Mouse (Mus musculus) c-Kit-positive CD71-positive TER-119-positive erythroid progenitor cells, embryonic 14.5 days (primary cell): ENCODE results near the gene Rabep2.
"Not testable (repeated sequence)": the region's sequence is repeated elsewhere in the genome, so short reads cannot be mapped to it uniquely, and the experiment has no call there.

Experiments
- DNase-seq: peaks from one replicate; pipeline ENCODE4 v3.0.0-alpha.2; 2013; ENCODE audit warnings: low spot score

Rabep2 gene

GRCm38 (mm10) chr7:126428631-126429502, at the start of gene Rabep2:
Rabep2 (plus strand) TSS chr7:126428759.
- peak; percentile 71 for DNase-seq

GRCm38 (mm10) chr7:126383565-126383964, 45.0 kb upstream of the Rabep2 start:
- no peak for DNase-seq

- no peak for DNase-seq
Measured at GRCm38 (mm10) chr7:126388185-126388584, 40.4 kb upstream of the Rabep2 start.

- DNase-seq = not testable (repeated sequence)
Measured at GRCm38 (mm10) chr7:126392086-126392884, 36.3 kb upstream of the Rabep2 start.

- DNase-seq = peak; percentile 100
Measured at GRCm38 (mm10) chr7:126396298-126397119, 32.0 kb upstream of the Rabep2 start, which contains the start of gene Nfatc2ip. Nfatc2ip (minus strand) TSS chr7:126396737.

GRCm38 (mm10) chr7:126397221-126397620, 31.3 kb upstream of the Rabep2 start:
- DNase-seq = peak; percentile 49

- no peak for DNase-seq
Measured at GRCm38 (mm10) chr7:126397822-126398221, 30.7 kb upstream of the Rabep2 start.

DNA sequence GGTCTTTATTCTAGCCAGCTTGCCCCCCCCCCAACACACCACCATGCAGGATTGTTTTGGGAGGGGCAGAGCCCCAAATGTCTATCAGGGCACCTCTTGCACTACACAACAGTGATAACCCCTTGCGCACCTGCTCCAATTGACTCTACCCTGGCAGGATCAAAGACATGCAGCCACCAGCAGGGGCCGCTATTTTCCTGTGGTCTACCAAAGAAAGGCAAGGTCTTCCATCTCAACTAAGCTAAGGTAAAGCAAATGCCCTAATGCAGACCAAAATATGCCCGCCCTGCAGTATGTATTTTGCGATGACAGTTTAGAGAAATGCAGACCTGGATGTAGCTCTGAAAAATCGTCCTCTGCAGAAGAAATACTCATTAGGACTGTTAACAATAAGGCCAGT, 29.0 kb upstream of the Rabep2 start:
- DNase-seq = peak; percentile 80

DNA sequence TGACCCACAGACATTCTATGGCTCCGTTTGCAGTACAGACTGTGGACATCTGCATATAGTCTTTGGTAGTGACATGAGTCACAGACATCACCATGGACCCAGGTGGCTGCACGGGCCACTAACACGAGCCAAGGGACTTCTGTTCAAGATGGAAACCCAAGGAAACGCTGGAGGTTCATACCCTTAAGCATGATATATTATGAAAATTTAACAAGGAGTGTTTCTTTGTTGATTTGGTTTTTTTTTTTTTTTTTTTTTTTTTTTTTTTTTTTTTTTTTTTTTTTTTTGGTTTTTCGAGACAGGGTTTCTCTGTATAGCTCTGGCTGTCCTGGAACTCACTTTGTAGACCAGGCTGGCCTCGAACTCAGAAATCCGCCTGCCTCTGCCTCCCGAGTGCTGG, 26.0 kb upstream of the Rabep2 start:
- DNase-seq = not testable (repeated sequence)

GRCm38 (mm10) chr7:126408686-126409085, 19.9 kb upstream of the Rabep2 start:
- no peak for DNase-seq

- DNase-seq = no peak
Measured at GRCm38 (mm10) chr7:126411061-126411460, 17.5 kb upstream of the Rabep2 start.

GRCm38 (mm10) chr7:126414725-126415124, 13.8 kb upstream of the Rabep2 start, which contains the start of gene Cd19:
Cd19 (minus strand) TSS chr7:126414889.
- DNase-seq = no peak

- DNase-seq = no peak
Measured at GRCm38 (mm10) chr7:126416615-126417014, 11.9 kb upstream of the Rabep2 start.

GRCm38 (mm10) chr7:126417045-126417444, 11.5 kb upstream of the Rabep2 start:
- DNase-seq = no peak

DNA sequence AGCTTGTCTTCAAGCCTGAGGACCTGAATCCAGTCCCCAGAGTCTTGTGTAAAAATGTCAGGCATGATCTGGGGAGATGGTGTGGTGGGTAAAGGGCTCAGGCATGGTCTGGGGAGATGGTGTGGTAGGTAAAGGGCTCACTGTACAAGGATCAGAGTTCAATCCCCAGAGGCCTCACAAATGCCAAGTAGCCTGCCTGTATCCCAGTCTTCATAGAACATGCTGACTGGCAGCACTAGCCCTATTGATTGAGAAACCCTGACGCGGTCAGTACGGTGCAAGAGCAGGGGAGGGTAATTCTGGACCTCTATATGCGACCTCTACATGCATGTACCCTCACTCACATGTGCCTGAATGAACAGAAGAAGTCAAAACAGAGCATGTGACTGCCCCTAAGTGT, 11.0 kb upstream of the Rabep2 start:
- DNase-seq = no peak

DNA sequence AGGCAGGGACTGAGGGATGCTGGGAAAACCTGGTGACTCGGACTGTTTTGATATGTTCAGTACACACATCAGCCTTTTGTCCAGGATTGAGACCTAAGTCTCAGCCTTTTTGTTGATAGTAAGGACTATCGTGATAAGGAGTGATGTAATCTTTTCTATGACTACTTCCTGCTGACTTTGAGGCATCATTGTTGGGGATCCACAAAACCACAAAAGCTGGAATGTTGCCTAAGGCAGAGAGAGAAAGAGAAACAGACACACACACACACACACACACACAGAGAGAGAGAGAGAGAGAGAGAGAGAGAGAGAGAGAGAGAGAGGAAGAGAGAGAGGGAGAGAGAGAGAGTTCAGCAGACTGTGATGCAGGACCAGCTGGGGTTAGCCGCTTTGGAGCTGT, 10.1 kb upstream of the Rabep2 start:
- DNase-seq = no peak

- DNase-seq = no peak
Measured at GRCm38 (mm10) chr7:126421756-126422155, 6.8 kb upstream of the Rabep2 start.

DNA sequence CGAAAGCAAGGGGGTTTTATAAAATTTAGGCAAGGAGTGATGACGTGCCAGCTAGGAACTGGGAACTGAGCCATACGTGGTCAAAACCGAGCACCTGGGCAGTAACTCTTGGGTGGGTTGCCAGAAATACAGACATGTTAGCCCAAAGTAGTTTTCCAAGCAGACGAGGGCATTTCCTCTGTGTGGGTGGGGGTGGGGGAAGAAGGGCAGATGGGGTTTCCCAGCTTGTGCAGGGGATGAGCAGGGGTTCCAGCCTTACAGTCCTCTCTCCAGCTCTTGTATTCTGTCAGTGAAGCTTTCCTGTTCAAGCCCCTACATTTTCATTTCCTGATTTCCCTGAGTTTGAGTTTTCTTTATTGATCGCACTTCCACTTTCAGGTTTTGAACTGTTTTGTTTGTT, 4.4 kb upstream of the Rabep2 start:
- DNase-seq = no peak

DNA sequence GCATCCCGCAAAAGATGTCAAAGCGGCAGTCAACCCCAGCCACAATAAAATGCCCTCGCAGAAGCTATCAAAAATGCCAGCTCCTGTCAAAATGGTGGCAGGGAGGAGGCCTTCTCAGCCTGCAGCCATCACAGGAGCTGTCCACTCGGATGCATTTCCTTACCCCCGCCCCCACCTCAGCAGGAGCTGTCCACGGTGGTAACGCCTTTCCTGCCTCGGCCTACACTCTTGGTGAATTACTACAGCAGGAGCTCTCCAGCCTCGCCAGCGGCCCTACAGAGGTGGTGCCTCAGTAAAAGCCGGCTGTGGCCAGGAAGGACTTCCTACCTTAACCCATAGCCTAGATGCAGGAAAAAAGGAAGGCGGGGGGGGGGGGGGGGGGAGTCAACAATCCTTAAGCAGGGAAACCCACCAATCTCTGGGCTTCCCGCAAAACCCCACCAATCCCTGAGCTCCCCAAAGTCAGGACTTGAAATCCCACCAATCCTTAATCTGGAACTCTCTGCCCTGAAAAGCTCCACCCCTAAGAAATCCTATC, 1.2 kb upstream of the Rabep2 start:
- DNase-seq = no peak

DNA sequence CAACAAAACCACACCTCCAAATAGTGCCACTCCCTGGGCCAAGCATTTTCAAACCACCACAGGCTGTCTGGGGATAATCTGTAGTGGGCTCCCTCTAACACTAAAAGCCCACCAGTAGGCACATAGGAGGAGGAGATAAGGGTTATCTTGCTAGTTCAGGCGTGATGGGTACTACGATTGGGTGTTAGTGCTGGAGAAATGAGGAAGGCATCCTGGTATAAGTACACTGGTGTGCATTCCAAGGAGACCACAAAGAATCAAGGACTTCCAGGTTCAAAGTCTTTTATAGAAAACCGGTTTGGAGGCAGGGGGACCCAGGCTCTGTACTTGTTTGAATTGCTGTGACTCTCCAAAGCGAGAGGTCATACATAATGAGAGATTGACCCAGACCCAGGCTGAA, 405 bp upstream of the Rabep2 start:
- peak; percentile 44 for DNase-seq

DNA sequence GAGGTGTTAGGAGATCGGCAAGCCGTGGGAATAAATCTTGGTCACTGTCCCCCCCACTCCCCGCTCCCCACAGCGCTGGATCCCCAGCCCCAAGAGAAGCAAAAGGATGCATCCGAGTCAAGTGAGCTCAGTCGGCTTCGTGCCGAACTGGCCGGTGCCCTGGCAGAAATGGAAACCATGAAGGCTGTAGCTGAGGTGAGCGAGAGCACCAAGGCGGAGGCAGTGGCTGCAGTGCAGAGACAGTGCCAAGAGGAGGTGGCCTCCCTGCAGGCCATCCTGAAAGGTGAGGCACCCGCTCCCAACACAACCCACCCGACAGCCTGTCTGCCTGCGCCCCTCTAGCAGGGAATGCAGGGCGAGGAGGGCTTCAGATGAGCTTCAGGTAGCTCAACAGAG, 942 bp downstream of the Rabep2 start:
- DNase-seq = no peak

- no peak for DNase-seq
Measured at GRCm38 (mm10) chr7:126430167-126430566, 1.6 kb downstream of the Rabep2 start.
